Comparison of ENCODE assay signal across 8 mouse cellular contexts in genomic region chr8:48554762-48555545, GRCm38 (mm10).
DNase-seq lines count a peak whose midpoint lies in the region; ATAC-seq and TF ChIP-seq lines count a peak whose summit lies in the region.

No protein-coding gene starts in this region.

- H3K4me1 ChIP-seq in hindbrain, embryonic 11.5 days (replicated peaks; ENCODE audit: control insufficient read depth, insufficient read depth, low read length), result no peaks in the 10 kb centered on the region

- ATAC-seq in Patski, result peak; percentile 94
- ATAC-seq in hindbrain, embryonic 11.5 days (ENCODE audit: low FRiP score), result peak; percentile 94

- no peaks in the 10 kb centered on the region for H3K9me3 ChIP-seq in hindbrain, embryonic 11.5 days (ENCODE audit: control insufficient read depth, low read length)

- peak overlapping the region; percentile 97 for H3K27ac ChIP-seq in hindbrain, embryonic 11.5 days (ENCODE audit: low read depth, low read length)

- no peak for TF ChIP-seq CTCF in Patski (IDR thresholded peaks at IDR 0.05)

- H3K9ac ChIP-seq in hindbrain, embryonic 11.5 days (ENCODE audit: low read depth, low read length), result peak overlapping the region; percentile 85

- CTCF ChIA-PET in Patski (lab: Charles Lee), result no interaction called here

- no peaks in the 10 kb centered on the region for H3K36me3 ChIP-seq in hindbrain, embryonic 11.5 days (ENCODE audit: control insufficient read depth, insufficient read depth, low read length)

- peaks cover 27% of the 10 kb centered on the region for H3K27me3 ChIP-seq in Patski
- H3K27me3 ChIP-seq in hindbrain, embryonic 11.5 days (ENCODE audit: control insufficient read depth, insufficient read depth, low read length), result no peaks in the 10 kb centered on the region

- POLR2A ChIA-PET in Patski (lab: Charles Lee), result no interaction called here

- no peak for DNase-seq in Patski (ENCODE audit: low read depth, low spot score)
- DNase-seq in cerebellum, postnatal 10 days, result peak; percentile 84 to 88
- peak; percentile 43 to 64 for DNase-seq in frontal cortex, postnatal 14 days (ENCODE audit: low spot score in 2 of 2)
- DNase-seq in hindbrain, embryonic 11.5 days (ENCODE audit: low spot score), result peak; percentile 89
- DNase-seq in layer of hippocampus, postnatal 14 days (ENCODE audit: low spot score in 2 of 2), result peak; percentile 72
- DNase-seq in lung, postnatal 14 days, result peak; percentile 28
- peak; percentile 77 for DNase-seq in right cerebral cortex, postnatal 14 days
- no peak for DNase-seq in B cell, adult 2 months

- peak overlapping the region; percentile 87 for H3K4me2 ChIP-seq in hindbrain, embryonic 11.5 days (replicated peaks; ENCODE audit: low read depth, low read length)

- WGBS in hindbrain, embryonic 11.5 days, result under 1% methylated on average over 73 of the region's 86 CpGs

- H3K4me3 ChIP-seq in hindbrain, embryonic 11.5 days (ENCODE audit: low read depth, low read length), result peak overlapping the region; percentile 79

- in situ Hi-C loops in Patski (cut with MboI; ENCODE audit: low pct_unique_long_range_greater_than_20kb), result no loop called here

Comparison
In these comparisons a context has a peak if more than half of its experiments do, and no peak if none do; other contexts are left out.
1. DNase-seq: peak in cerebellum, postnatal 10 days (2 of 2), frontal cortex, postnatal 14 days (2 of 2), hindbrain, embryonic 11.5 days (single experiment), layer of hippocampus, postnatal 14 days (2 of 2), lung, postnatal 14 days (single experiment) and right cerebral cortex, postnatal 14 days (single experiment); none in Patski (single experiment) and B cell, adult 2 months (0 of 2).